Mouse (Mus musculus) right cerebral cortex, adult 2 months (tissue): ENCODE results near the gene Ildr2.
A peak's percentile ranks its signal among the peaks of the same experiment; 100 is the strongest.

ENCODE experiments used
- DNase-seq, 2 experiments: peaks; one replicate each; pipeline ENCODE4 v3.0.0; 2021 to 2022; ENCODE audit warnings: low spot score in 2 of 2

Gene Ildr2

GRCm38 (mm10) chr1:166283451-166283850, 29.5 kb downstream of the Ildr2 start:
- no peak for DNase-seq

- DNase-seq = no peak
Measured at GRCm38 (mm10) chr1:166284390-166284789, 30.5 kb downstream of the Ildr2 start.

GRCm38 (mm10) chr1:166286231-166286630, 32.3 kb downstream of the Ildr2 start:
- no peak for DNase-seq

GRCm38 (mm10) chr1:166290562-166290961, 36.6 kb downstream of the Ildr2 start:
- DNase-seq = no peak

- DNase-seq = no peak
Measured at GRCm38 (mm10) chr1:166293086-166293485, 39.1 kb downstream of the Ildr2 start.

- DNase-seq = no peak
Measured at GRCm38 (mm10) chr1:166295548-166295947, 41.6 kb downstream of the Ildr2 start.

GRCm38 (mm10) chr1:166296371-166296770, 42.4 kb downstream of the Ildr2 start:
- no peak for DNase-seq

- no peak for DNase-seq
Measured at GRCm38 (mm10) chr1:166296971-166297370, 43.0 kb downstream of the Ildr2 start.

GRCm38 (mm10) chr1:166297499-166298111, 43.7 kb downstream of the Ildr2 start:
- DNase-seq = peak in 1 of 2 experiments; percentile 57

GRCm38 (mm10) chr1:166298884-166299283, 44.9 kb downstream of the Ildr2 start:
- peak; percentile 68 to 69 for DNase-seq

GRCm38 (mm10) chr1:166299821-166300220, 45.9 kb downstream of the Ildr2 start:
- no peak for DNase-seq

GRCm38 (mm10) chr1:166300526-166300925, 46.6 kb downstream of the Ildr2 start:
- DNase-seq = no peak

GRCm38 (mm10) chr1:166304352-166305240, 50.7 kb downstream of the Ildr2 start:
- peak in 1 of 2 experiments; percentile 52 for DNase-seq

GRCm38 (mm10) chr1:166308471-166308850, 54.5 kb downstream of the Ildr2 start:
- no peak for DNase-seq

GRCm38 (mm10) chr1:166308851-166309715, 55.1 kb downstream of the Ildr2 start:
- DNase-seq = no peak

- no peak for DNase-seq
Measured at GRCm38 (mm10) chr1:166311151-166311550, 57.2 kb downstream of the Ildr2 start.

GRCm38 (mm10) chr1:166313637-166314036, 59.7 kb downstream of the Ildr2 start:
- peak; percentile 63 to 73 for DNase-seq

GRCm38 (mm10) chr1:166315706-166316105, 61.8 kb downstream of the Ildr2 start:
- no peak for DNase-seq

- DNase-seq = peak; percentile 76 to 80
Measured at GRCm38 (mm10) chr1:166319132-166319698, 65.3 kb downstream of the Ildr2 start.

GRCm38 (mm10) chr1:166326421-166326820, 72.5 kb downstream of the Ildr2 start:
- DNase-seq = no peak

GRCm38 (mm10) chr1:166330752-166331151, 76.8 kb downstream of the Ildr2 start:
- DNase-seq = peak in 1 of 2 experiments; percentile 41

GRCm38 (mm10) chr1:166339110-166339509, 85.2 kb downstream of the Ildr2 start:
- DNase-seq = no peak
